Mouse (Mus musculus) midbrain, embryonic 13.5 days (tissue): ENCODE measurements around the gene Trim80. TPM values are rescaled to one million over a fixed set of nuclear protein-coding genes. Genes with fewer than 3 reads are reported as not detected.
"Not testable (repeated sequence)": the region's sequence is repeated elsewhere in the genome, so short reads cannot be mapped to it uniquely, and the experiment has no call there.

Experiments used
- ATAC-seq: fragments of 200-750 bp; cut with Nextera tagmentation; 2 replicates; pipeline ENCODE4 v1.8.0; 2017; ENCODE audit warnings: mild to moderate bottlenecking, moderate TSS enrichment, moderate library complexity
- H3K27ac ChIP-seq: fragments of 300-500 bp; sonication (generic); 2 replicates; pipeline ENCODE4 v1.5.1; 2015; ENCODE audit warnings: inconsistent platforms, mild to moderate bottlenecking, moderate library complexity
- H3K27me3 ChIP-seq: fragments of 300-500 bp; sonication (generic); 2 replicates; pipeline ENCODE4 v1.6.1; 2015; ENCODE audit warnings: mild to moderate bottlenecking, inconsistent platforms
- H3K36me3 ChIP-seq: fragments of 300-500 bp; sonication (generic); 2 replicates; pipeline ENCODE4 v1.6.1; 2015; ENCODE audit warnings: mild to moderate bottlenecking, inconsistent platforms
- H3K4me1 ChIP-seq: fragments of 300-500 bp; sonication (generic); replicated peaks from 2 replicates; pipeline ENCODE4 v1.6.1; 2015; ENCODE audit warnings: inconsistent platforms
- H3K4me2 ChIP-seq: fragments of 300-500 bp; sonication (generic); replicated peaks from 2 replicates; pipeline ENCODE4 v1.6.1; 2015; ENCODE audit warnings: moderate library complexity, mild to moderate bottlenecking, inconsistent platforms
- H3K4me3 ChIP-seq: fragments of 300-500 bp; sonication (generic); replicated peaks from 2 replicates; pipeline ENCODE4 v1.5.1; 2015; ENCODE audit warnings: mild to moderate bottlenecking, inconsistent platforms
- H3K9ac ChIP-seq: fragments of 300-500 bp; sonication (generic); replicated peaks from 2 replicates; pipeline ENCODE4 v1.6.1; 2015; ENCODE audit warnings: mild to moderate bottlenecking, inconsistent platforms
- H3K9me3 ChIP-seq: fragments of 300-500 bp; sonication (generic); 2 replicates; pipeline ENCODE4 v1.6.1; 2016; ENCODE audit warnings: mild to moderate bottlenecking, inconsistent platforms
- WGBS: fragments of 180-500 bp; shearing (Covaris S2); methylation state at CpG from one replicate; pipeline ENCODE4 v1.1.7; 2015; 5-methylcytosine and 5-hydroxymethylcytosine counted together
- polyA plus RNA-seq: library from polyadenylated mRNA; unstranded; fragments of >200 nt; fragmentation: Nextera tagmentation; extraction: Ambion mirVana; gene quantifications from 2 replicates; pipeline ENCODE4 v1.2.1, GENCODE M21; 2015

The Trim80 gene
- polyA plus RNA-seq, 1 experiment from 2014 or later = not detected

DNA sequence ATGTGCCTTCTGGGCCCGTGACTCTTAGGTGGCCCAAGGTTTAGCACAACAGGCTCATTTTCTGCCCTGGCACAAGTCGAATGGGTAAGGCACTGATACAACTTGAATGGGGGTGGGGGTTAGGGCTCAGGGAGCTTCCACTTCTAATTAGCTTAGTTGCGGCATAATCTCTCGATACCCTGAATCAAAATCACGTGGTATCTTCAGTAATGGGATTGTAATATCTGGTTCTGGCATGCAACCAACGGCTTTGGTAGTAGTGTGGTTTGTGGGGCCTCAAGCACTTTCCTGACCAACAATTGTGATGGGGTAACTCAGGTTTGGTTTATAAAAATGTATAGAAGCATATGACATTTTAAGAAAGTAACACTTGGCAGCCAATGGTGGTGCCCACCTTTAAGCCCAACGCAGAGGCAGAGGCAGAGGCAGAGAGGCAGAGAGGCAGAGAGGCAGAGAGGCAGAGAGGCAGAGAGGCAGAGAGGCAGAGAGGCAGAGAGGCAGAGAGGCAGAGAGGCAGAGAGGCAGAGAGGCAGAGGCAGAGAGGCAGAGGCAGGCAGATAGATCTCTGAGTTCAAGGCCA lies 12.0 kb downstream of the Trim80 start:
- Histone ChIP-seq H3K4me1 (peaks cover 2% of the 10 kb centered on the region), H3K27ac (no peak overlapping the region), H3K9me3 (no peaks in the 10 kb centered on the region), H3K27me3 (no peaks in the 10 kb centered on the region), H3K4me3 (no peak overlapping the region), H3K9ac (no peak overlapping the region), H3K4me2 (no peak overlapping the region), H3K36me3 (no peaks in the 10 kb centered on the region)
- ATAC-seq = no peak
- 76% methylated on average over 7 of the region's 7 CpGs for WGBS

DNA sequence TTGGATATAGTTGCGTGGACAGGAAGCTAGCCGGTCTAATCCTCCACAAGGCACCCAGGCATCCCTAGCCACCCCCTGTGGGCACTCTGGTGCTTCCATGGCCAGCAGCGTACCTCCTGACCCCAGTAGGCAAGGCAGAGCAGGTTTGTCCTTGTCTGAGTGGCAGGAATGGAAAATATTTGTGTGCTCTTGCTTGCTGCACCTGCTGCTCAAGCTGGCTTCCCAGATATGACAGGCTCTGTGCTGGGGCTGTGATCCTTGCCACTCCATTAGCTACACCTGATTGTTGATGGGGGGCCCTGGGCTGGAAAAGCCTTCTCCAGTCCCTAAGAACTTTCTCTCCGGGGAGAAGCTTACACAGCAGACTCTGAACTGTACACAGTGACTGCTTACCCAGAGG lies 13.0 kb downstream of the Trim80 start:
- ATAC-seq = no peak
- WGBS = 75% methylated on average over 4 of the region's 4 CpGs
- H3K4me2 ChIP-seq = no peak overlapping the region
- no peak overlapping the region for H3K9ac ChIP-seq
- no peak overlapping the region for H3K4me3 ChIP-seq
- H3K27me3 ChIP-seq = no peaks in the 10 kb centered on the region
- H3K36me3 ChIP-seq = no peaks in the 10 kb centered on the region
- H3K4me1 ChIP-seq = peaks cover 5% of the 10 kb centered on the region
- H3K9me3 ChIP-seq = no peaks in the 10 kb centered on the region
- H3K27ac ChIP-seq = no peak overlapping the region

DNA sequence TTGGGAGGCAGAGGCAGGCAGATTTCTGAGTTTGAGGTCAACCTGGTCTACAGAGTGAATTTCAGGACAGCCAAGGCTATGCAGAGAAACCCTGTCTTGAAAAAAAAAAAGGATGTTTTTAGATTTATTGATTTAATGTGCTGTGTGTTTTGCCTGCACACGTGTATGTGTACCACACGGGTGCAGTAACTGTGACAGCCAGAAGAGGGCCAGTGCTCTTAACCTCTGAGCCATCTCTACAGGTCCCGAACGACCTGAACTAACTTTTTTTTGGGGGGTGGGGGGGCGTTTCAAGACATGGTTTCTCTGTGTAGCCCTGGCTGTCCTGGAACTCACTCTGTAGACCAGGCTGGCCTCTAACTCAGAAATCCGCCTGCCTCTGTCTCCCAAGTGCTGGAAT lies 14.5 kb downstream of the Trim80 start:
- not testable (repeated sequence) for H3K27me3 ChIP-seq, H3K36me3 ChIP-seq, H3K9ac ChIP-seq, ATAC-seq, H3K9me3 ChIP-seq, H3K4me3 ChIP-seq, H3K4me1 ChIP-seq, H3K4me2 ChIP-seq, H3K27ac ChIP-seq
- WGBS = 83% methylated on average over 6 of the region's 6 CpGs

DNA sequence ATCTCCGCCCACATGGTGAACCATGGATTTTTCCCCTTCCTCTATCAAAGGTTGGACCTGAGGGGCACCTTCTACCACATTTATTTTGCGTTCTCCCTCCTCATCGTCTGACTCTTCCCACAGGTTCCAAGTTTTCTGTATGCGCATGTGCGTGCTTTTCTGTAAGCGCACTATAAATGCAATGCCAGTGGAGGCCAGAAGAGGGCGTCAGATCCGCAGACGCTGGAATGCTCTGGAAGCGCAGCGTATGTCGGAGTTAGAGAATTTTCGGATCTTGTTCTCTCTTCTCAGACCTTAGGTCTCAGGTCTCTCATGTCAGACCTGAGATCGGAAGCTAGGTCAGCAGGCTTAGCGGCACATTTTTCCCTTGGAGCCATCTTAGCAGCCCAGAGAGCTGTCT lies 15.3 kb downstream of the Trim80 start:
- WGBS = 85% methylated on average over 15 of the region's 15 CpGs
- no peak overlapping the region for H3K27ac ChIP-seq

DNA sequence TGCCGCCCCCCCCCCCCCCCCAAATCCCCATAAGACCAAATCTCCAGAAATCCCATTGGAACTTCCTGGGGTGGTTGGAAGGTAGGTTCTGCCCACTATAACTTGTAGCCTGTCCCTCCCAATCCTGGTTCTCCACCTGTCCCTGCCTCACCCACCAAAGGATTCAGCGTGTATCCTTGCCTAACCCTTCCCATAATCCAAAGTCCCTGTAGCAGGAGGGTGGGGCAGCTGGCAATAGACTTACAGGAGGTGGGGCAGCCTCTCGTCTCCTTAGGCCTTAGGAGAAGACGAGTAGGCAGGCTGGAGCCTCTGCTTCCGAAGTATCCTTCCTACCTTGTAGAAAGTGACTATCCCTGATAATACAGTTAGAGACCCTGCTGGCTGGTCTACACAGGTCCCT lies 15.8 kb downstream of the Trim80 start:
- no peaks in the 10 kb centered on the region for H3K27me3 ChIP-seq
- H3K4me2 ChIP-seq = no peak overlapping the region
- no peaks in the 10 kb centered on the region for H3K9me3 ChIP-seq
- H3K9ac ChIP-seq = no peak overlapping the region
- H3K36me3 ChIP-seq = no peaks in the 10 kb centered on the region
- 94% methylated on average over 4 of the region's 5 CpGs for WGBS
- no peak overlapping the region for H3K27ac ChIP-seq
- no peak overlapping the region for H3K4me3 ChIP-seq
- no peak for ATAC-seq
- peaks cover 5% of the 10 kb centered on the region for H3K4me1 ChIP-seq

More for the DNA sequence above, 15.3 kb downstream of the Trim80 start:
- ATAC-seq = no peak
- H3K4me1 ChIP-seq = peaks cover 5% of the 10 kb centered on the region
- H3K27me3 ChIP-seq = no peaks in the 10 kb centered on the region
- H3K4me2 ChIP-seq = no peak overlapping the region
- no peak overlapping the region for H3K4me3 ChIP-seq
- H3K9ac ChIP-seq = no peak overlapping the region
- H3K9me3 ChIP-seq = no peaks in the 10 kb centered on the region
- no peaks in the 10 kb centered on the region for H3K36me3 ChIP-seq

DNA sequence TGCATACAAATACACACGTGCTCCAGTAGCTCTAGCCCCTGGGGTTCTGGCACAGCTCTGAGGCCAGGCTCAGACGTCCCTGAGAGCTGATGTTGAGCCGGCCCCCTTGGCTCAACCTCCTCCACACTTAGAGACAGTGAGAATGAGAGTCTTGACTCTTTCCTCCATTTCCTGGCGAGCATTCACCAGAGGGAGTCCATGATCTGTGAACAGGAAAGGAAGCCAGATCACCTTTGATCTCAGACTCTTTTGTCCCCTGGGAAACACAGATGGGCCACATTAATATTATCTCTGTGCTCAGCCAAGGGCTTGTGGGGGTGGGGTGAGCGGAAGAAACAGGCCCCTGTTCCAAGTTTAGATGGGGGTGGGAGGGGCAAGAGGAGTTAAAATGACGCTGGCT lies 17.1 kb downstream of the Trim80 start:
- ATAC-seq = no peak
- H3K9me3 ChIP-seq = no peaks in the 10 kb centered on the region
- H3K27me3 ChIP-seq = no peaks in the 10 kb centered on the region
- H3K4me3 ChIP-seq = no peak overlapping the region
- no peak overlapping the region for H3K4me2 ChIP-seq
- H3K36me3 ChIP-seq = no peaks in the 10 kb centered on the region
- WGBS = 44% methylated on average over 6 of the region's 6 CpGs
- H3K9ac ChIP-seq = no peak overlapping the region
- H3K27ac ChIP-seq = no peak overlapping the region
- H3K4me1 ChIP-seq = peaks cover 5% of the 10 kb centered on the region

DNA sequence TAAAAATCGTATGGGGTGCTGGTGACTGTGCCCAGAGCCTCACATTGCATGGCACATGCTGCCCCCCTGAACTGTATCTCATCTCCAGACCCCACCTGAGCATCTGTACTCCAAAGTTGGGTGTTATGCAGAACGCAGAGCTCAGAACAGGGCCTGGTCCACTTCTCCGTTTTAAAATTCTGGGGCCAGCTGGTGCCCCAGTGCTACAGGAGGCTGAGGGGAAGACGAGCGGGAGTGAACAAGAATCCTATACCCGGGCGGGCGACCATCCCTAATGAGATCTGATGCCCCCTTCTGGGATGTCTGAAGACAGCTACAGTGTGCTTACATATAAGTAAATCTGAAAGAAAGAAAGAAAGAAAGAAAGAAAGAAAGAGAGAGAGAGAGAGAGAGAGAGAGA lies 20.6 kb downstream of the Trim80 start:
- Histone ChIP-seq H3K4me3 (no peak overlapping the region), H3K9ac (no peak overlapping the region), H3K27me3 (no peaks in the 10 kb centered on the region), H3K27ac (no peak overlapping the region), H3K4me1 (peaks cover 7% of the 10 kb centered on the region), H3K4me2 (no peak overlapping the region), H3K36me3 (no peaks in the 10 kb centered on the region), H3K9me3 (no peaks in the 10 kb centered on the region)
- ATAC-seq = no peak
- 19% methylated on average over 8 of the region's 8 CpGs for WGBS

DNA sequence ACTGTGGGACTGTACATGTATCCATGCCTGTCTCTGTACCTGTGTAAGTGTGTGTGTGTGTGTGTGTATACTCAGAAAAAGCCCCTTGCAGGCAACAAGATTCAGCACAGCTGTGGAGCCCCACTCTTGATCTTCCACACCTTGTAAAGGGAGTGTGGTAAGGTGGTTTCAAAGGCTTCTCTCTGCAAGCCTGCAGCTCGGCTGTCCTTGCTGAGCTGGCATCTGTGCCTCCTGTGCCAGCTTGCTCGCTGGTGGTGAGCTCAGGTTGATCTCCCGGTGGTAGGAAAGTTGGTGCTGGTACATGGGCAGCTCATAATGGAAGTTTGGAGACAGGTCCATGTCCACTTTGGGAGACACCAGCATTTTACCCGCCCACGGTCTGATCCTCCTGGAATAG lies 21.5 kb downstream of the Trim80 start:
- no peak overlapping the region for H3K4me3 ChIP-seq
- WGBS = 76% methylated on average over 5 of the region's 5 CpGs
- H3K4me2 ChIP-seq = no peak overlapping the region
- no peak overlapping the region for H3K9ac ChIP-seq
- ATAC-seq = no peak
- H3K27me3 ChIP-seq = no peaks in the 10 kb centered on the region
- H3K36me3 ChIP-seq = no peaks in the 10 kb centered on the region
- H3K9me3 ChIP-seq = no peaks in the 10 kb centered on the region
- peaks cover 7% of the 10 kb centered on the region for H3K4me1 ChIP-seq
- no peak overlapping the region for H3K27ac ChIP-seq

DNA sequence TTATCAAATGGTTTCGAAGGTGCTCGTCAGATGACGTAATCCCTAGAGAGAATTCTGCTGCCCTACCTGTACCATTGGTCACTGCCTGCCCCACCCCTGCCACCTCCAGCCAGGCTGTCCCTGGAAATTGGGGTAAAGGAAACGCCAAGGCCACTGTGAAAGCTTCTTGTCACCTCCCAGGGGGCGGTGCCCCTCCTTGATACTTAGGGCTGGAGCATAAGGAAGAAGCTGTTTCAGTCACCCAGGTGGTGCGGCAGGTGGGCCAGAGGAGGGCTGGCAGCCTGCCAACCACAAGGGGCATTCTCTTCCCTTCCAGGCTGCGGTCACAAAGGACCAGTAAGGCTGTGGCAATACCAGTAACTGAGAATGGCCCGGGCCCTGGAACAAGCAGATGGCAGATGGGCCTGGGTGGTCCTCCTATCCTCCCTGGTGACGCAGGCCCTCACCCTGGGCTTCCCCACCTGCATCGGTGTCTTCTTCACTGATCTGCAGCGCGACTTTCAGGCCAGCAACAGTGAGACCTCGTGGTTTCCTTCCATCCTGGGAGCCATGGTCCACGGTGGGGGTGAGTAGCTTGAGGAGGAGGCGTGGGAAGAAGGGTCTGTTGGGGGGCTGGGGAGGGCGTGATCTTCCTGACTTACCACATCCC lies 22.0 kb downstream of the Trim80 start, which contains the start of gene Slc16a5:
TSS of gene Slc16a5 (plus strand) at position 232 of the 649 bp plus-strand sequence.
- Histone ChIP-seq H3K4me1 (peaks cover 6% of the 10 kb centered on the region), H3K27ac (no peak within 1 kb of the TSS), H3K9ac (no peak within 1 kb of the TSS), H3K4me2 (no peak within 1 kb of the TSS), H3K27me3 (no peaks in the 10 kb centered on the region), H3K9me3 (no peaks in the 10 kb centered on the region), H3K4me3 (no peak within 1 kb of the TSS), H3K36me3 (no peaks in the 10 kb centered on the region)
- ATAC-seq = no peak
- 83% methylated on average over 16 of the region's 16 CpGs for WGBS

DNA sequence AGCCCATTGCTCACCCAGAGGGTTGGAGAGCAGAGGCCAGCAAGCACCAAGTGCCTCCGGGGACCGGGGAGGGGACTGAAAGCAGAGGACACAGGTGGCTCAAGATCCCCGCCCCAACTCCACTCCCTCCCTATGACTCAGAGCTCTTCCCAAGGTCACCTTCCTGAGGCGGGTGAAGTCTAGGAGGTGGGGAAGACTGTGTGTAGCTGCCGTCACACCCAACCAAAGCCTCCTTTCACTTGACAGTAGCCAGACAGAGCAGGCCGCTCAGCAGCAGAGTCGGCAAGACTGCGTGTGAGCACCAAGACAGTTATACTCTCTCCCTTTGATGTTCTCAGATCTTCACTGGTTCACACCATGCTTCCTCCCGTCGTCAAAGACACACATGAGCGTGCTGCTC lies 23.1 kb downstream of the Trim80 start:
- no peak for ATAC-seq

DNA sequence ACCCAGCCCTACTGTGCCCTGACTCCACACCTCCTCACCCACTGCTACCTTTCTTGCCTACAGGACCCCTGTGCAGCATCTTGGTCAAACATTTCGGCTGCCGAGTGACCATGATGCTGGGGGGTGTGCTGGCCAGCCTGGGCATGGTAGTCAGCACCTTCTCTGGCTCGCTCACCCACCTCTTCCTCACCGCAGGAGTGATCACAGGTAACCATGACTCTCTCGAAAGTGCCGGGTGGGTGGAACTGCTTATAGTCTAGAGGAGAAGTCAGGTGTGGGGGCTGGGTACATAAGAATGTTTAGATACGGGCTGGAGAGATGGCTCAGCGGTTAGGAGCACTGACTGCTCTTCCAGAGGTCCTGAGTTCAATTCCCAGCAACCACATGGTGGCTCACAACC lies 24.5 kb downstream of the Trim80 start:
- H3K27me3 ChIP-seq = no peaks in the 10 kb centered on the region
- no peak overlapping the region for H3K4me2 ChIP-seq
- H3K4me3 ChIP-seq = no peak overlapping the region
- H3K4me1 ChIP-seq = peaks cover 2% of the 10 kb centered on the region; the same call in 1 of the 2 replicates
- no peaks in the 10 kb centered on the region for H3K9me3 ChIP-seq
- 90% methylated on average over 8 of the region's 8 CpGs for WGBS
- no peak overlapping the region for H3K9ac ChIP-seq
- no peak overlapping the region for H3K27ac ChIP-seq
- H3K36me3 ChIP-seq = no peaks in the 10 kb centered on the region
- no peak for ATAC-seq

More for the DNA sequence above, 23.1 kb downstream of the Trim80 start:
- no peak overlapping the region for H3K4me2 ChIP-seq
- peaks cover 2% of the 10 kb centered on the region; the same call in 1 of the 2 replicates for H3K4me1 ChIP-seq
- no peak overlapping the region for H3K4me3 ChIP-seq
- no peaks in the 10 kb centered on the region for H3K27me3 ChIP-seq
- H3K9ac ChIP-seq = no peak overlapping the region
- no peak overlapping the region for H3K27ac ChIP-seq
- WGBS = 70% methylated on average over 11 of the region's 11 CpGs
- H3K36me3 ChIP-seq = no peaks in the 10 kb centered on the region
- no peaks in the 10 kb centered on the region for H3K9me3 ChIP-seq

DNA sequence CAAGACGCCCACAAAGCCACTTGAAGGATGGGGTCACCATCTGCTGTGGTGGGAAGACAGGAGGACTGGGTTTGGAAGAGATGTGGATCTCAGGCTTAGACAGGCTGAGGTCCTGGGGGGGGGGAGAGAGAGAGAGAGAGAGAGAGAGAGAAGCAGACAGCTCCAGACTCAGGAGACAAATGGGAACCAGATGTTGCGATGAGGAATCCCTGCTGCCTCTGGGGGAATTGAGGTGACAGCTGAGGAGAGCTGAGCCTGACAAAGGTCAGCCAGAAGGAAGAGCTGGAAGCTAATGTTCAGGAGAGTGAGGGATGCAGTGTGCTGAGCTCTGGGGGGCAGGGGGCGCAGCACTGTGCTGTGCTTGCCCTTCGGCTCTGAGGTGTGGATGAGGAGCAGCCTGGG lies 26.9 kb downstream of the Trim80 start:
- H3K9me3 ChIP-seq = no peaks in the 10 kb centered on the region
- H3K4me3 ChIP-seq = no peak overlapping the region
- no peak overlapping the region for H3K4me2 ChIP-seq
- no peak overlapping the region; the same call in 1 of the 2 replicates for H3K9ac ChIP-seq
- no peaks in the 10 kb centered on the region for H3K27me3 ChIP-seq
- no peak overlapping the region for H3K27ac ChIP-seq
- 65% methylated on average over 4 of the region's 4 CpGs for WGBS
- H3K36me3 ChIP-seq = no peaks in the 10 kb centered on the region
- peaks cover 2% of the 10 kb centered on the region; the same call in 1 of the 2 replicates for H3K4me1 ChIP-seq
- no peak for ATAC-seq

DNA sequence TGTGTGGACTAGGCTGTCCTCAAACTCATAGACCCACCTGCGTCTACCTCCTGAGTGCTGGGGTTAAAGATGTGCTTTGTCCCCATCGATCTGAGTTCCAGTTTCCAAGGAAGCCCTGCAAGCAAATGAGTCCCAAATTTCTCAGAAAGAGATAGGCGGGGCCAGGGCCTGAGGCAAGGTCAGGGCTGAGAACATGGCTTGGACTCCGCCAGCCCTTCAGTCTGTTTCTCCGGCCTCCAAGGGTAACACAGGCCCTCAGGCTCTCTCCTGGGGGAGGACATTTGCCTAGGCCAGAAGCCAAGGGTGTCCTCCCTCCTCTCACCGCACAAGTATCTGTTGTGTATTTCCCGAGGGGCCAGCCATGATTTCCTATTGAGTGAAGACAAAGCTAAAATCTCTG lies 31.8 kb downstream of the Trim80 start:
- H3K4me1 ChIP-seq = peaks cover 33% of the 10 kb centered on the region
- no peak overlapping the region for H3K4me3 ChIP-seq
- H3K4me2 ChIP-seq = no peak overlapping the region
- no peaks in the 10 kb centered on the region for H3K27me3 ChIP-seq
- WGBS = 88% methylated on average over 7 of the region's 7 CpGs
- no peak overlapping the region for H3K9ac ChIP-seq
- no peak for ATAC-seq
- H3K27ac ChIP-seq = no peak overlapping the region
- H3K9me3 ChIP-seq = no peaks in the 10 kb centered on the region
- H3K36me3 ChIP-seq = no peaks in the 10 kb centered on the region
